Mouse (Mus musculus): ENCODE results near the gene Sema4f. TPM values are rescaled to one million over a fixed set of nuclear protein-coding genes. Genes with fewer than 3 reads are reported as not detected.
A peak's percentile ranks its signal among the peaks of the same experiment; 100 is the strongest.

The Sema4f gene
- 20.5 and 22.3 TPM in 2 replicates for polyA plus RNA-seq (2015; fragmentation: Nextera tagmentation; extraction: Ambion mirVana)

DNA sequence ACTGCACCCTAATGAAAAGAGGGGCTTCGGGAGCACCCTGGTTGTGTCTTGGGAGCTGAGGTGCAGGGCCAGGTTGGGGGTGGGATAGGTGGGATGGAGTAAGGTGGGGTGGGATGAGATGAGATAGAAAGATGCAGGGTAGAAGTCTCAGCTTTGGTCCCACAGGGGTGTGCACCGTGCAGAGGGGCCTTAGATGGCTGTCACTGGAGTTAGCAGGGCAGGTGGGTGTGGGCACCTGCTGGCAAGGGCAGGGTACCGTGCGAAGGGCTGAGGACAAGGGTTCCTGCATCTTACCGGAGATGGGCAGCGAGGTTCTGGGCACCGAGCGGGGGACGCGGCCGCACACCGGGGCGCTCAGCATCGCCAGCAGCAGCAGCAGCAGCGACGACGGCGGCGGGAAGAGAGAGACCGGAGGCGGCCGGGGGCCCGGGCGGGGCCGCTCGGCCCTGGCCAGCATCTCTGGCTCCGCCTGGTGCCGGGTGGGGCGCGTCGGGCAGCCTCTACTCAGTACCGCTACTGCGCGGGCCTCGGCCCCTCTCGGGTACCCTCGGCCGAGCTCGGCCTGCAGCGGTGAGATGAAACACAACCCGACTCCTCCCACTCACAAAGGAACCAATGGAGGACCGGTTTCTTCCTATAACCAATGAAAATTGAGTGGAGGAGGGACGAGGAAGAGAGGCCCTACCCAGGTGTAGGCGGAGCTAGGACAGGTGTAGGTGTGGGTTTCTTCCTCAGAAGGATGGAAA lies at the start of gene Sema4f:
TSS of gene Sema4f (minus strand) at position 603 of the 746 bp plus-strand sequence.
- H3K4me2 ChIP-seq = peak within 1 kb of the TSS; percentile 59
- H3K27me3 ChIP-seq = 0 out of 2 replicates have a peak, but pooled peaks cover 5% of the 10 kb centered on the region
- H3K9ac ChIP-seq = peak within 1 kb of the TSS; percentile 91
- peak within 1 kb of the TSS; percentile 67 for H3K4me3 ChIP-seq
- 3% methylated on average over 38 of the region's 44 CpGs for WGBS
- H3K27ac ChIP-seq (replicated peaks) = peak within 1 kb of the TSS; percentile 55; the same call in 1 of the 2 replicates
- 0 out of 2 replicates have a peak, but pooled peaks cover 12% of the 10 kb centered on the region for H3K36me3 ChIP-seq
- H3K4me1 ChIP-seq (replicated peaks) = peaks cover 9% of the 10 kb centered on the region; the same call in 1 of the 2 replicates
- peak; percentile 99 for ATAC-seq (ENCODE audit: low read depth)
- no peaks in the 10 kb centered on the region for H3K9me3 ChIP-seq

DNA sequence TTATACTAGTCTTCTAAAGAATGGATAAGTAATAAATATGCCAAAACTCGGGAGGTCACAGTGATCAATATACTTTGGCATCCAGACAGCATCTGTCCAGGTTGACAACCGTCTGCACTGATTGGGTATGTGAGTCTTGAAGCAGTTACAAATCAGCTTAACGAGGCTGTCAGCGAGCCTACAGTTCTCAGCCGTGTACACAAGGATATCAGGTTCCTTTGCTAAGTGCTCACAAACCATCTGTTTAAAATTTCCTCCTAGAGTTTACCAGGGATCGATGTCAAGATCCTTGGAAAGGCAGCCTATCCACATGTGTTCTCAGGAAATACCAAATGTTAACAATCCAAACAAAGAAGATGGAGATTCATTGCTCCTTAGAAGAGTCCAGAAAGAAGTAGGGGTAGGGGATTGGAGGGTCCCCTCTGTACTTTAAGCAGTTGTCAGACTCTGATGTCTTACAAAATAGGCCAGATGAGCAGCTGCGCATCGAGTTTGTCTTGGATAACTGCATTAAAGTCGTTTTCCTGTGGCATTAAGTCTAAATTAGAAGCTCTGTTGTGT lies 47.9 kb upstream of the Sema4f start:
- Histone ChIP-seq H3K4me2 (no peak overlapping the region), H3K9me3 (no peaks in the 10 kb centered on the region), H3K27me3 (no peaks in the 10 kb centered on the region), H3K36me3 (no peaks in the 10 kb centered on the region), H3K4me1 (replicated peaks) (no peaks in the 10 kb centered on the region), H3K4me3 (no peak overlapping the region), H3K9ac (no peak overlapping the region), H3K27ac (replicated peaks) (no peak overlapping the region)
- no peak for ATAC-seq (ENCODE audit: low read depth)
- 55% methylated on average over 9 of the region's 9 CpGs for whole genome bisulfite sequencing

DNA sequence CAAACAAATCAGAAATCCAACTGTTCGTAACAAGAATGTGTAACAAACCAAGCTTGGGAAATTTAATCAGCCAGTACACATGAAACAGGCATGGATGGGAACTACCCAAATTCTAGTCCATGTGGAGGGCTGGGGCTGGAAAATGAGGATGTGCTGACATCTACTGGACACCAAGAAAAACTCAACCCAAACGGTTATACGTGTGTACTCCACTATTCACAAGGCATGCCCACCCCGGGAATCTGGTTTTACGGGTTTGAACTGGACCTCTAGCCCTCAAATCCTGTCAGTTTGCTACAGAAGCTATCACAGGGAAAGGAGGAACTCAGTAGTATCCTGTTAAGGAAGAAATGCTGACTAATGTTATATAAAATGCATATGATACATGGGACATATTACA lies 31.5 kb upstream of the Sema4f start:
- Histone ChIP-seq H3K27me3 (peaks cover 6% of the 10 kb centered on the region), H3K4me1 (replicated peaks) (no peaks in the 10 kb centered on the region), H3K9ac (no peak overlapping the region), H3K36me3 (no peaks in the 10 kb centered on the region), H3K9me3 (no peaks in the 10 kb centered on the region), H3K27ac (replicated peaks) (no peak overlapping the region), H3K4me3 (no peak overlapping the region), H3K4me2 (no peak overlapping the region)
- peak; percentile 75 for ATAC-seq (ENCODE audit: low read depth)
- 13% methylated on average over 5 of the region's 5 CpGs for WGBS

DNA sequence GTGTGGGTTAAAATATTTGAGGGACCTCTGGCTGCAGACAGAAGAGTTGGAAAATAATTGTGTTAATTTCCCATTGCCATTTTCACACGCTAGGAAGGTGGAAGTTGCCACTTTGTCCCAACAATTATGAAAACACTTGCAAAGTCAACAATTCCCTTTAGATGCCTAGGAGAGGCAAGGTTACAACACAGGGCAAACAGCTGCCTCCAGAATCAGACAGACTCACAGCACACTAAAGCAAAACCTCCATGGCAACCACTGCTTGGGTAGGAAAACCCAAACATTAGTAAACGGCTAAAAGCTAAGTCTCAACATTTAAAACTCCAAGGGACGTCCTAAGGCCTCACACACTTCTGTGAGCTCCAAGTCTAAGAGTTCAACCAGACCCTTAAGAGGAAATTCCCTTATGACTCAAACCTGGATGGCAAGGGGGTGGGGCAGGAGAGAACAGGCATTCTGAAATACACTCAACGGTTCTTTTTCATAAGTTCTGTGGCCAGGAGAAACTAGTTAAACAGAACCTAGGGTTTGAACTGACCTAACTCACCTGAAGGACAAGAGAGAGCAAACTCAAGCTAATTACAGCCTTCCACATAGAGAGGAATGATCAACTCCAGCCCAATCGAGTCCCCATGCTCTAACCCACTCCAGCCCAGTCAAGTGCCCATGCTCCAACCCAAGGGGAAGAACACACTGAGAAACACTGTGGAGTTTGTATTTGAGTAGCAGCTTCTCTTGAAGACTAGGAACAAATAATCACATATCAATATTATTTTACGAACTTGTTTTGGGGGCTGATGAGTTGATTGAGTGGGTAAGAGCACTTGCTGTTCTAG lies 29.9 kb upstream of the Sema4f start:
- Histone ChIP-seq H3K9me3 (no peaks in the 10 kb centered on the region), H3K4me1 (replicated peaks) (no peaks in the 10 kb centered on the region), H3K27ac (replicated peaks) (no peak overlapping the region), H3K9ac (no peak overlapping the region), H3K4me2 (no peak overlapping the region), H3K4me3 (no peak overlapping the region), H3K27me3 (peaks cover 6% of the 10 kb centered on the region), H3K36me3 (no peaks in the 10 kb centered on the region)
- WGBS = 72% methylated on average over 6 of the region's 6 CpGs
- no peak for ATAC-seq (ENCODE audit: low read depth)

DNA sequence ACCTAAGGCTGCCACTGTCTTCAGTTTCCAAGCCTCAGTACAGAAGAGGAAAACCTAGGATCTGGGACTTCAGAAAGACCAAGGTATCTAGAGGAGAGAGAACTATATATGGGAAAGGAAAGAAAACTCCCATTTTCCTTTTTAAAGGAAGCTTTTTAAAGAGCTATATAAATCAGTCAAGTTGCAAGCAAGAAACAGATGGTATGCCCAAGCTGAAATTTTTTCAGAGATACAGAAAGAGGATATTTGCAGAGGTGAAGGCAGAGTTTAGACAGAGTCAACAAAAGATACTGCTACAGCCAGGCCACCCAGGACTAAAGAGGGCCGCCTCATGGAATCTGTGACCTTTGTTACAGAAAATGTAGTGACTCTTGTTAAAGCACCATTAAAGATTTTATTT lies 22.1 kb upstream of the Sema4f start:
- Histone ChIP-seq H3K27ac (replicated peaks) (no peak overlapping the region), H3K4me3 (no peak overlapping the region), H3K9me3 (no peaks in the 10 kb centered on the region), H3K4me2 (no peak overlapping the region), H3K9ac (no peak overlapping the region), H3K36me3 (no peaks in the 10 kb centered on the region), H3K27me3 (no peaks in the 10 kb centered on the region), H3K4me1 (replicated peaks) (no peaks in the 10 kb centered on the region)
- 85% methylated on average over 1 of the region's 1 CpGs for WGBS
- no peak for ATAC-seq (ENCODE audit: low read depth)

DNA sequence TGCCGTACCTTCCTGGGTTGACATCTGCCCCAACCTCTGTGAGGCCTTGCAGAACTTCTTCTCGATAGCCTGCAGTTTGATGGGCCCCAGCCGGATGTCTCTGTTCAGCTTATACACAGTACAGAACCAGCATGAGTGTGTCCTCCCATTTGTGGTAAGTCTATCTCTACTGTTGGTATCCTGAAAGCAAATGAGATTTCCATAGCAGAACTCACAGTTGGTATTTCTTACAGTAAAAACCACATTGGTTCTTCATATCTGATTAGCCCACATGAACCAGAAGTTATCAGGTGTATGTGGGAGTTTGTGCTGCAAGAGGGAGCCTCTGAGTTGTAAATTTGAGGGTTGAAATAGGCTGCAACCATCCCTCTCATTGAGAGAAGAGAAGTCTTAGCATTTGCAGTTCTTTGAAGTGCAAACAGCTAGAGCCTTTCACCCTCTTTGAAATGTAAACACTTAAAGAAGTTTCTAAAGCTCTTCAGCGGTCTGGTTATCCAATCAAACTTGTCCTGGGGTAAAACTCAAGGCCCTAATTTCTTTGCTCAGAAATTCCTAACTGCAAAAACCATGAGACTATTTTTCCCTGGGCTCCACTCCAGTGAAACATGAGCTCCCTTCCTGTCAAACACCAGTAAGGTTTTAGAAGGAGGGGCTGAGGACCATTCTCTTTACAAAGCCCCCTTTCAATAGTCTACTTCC lies 17.1 kb upstream of the Sema4f start:
- Histone ChIP-seq H3K27me3 (no peaks in the 10 kb centered on the region), H3K27ac (replicated peaks) (no peak overlapping the region), H3K9me3 (peaks cover 5% of the 10 kb centered on the region; the same call in 1 of the 2 replicates), H3K4me1 (replicated peaks) (no peaks in the 10 kb centered on the region), H3K4me3 (no peak overlapping the region), H3K9ac (no peak overlapping the region), H3K4me2 (no peak overlapping the region), H3K36me3 (no peaks in the 10 kb centered on the region)
- WGBS = 49% methylated on average over 4 of the region's 4 CpGs
- no peak for ATAC-seq (ENCODE audit: low read depth)

DNA sequence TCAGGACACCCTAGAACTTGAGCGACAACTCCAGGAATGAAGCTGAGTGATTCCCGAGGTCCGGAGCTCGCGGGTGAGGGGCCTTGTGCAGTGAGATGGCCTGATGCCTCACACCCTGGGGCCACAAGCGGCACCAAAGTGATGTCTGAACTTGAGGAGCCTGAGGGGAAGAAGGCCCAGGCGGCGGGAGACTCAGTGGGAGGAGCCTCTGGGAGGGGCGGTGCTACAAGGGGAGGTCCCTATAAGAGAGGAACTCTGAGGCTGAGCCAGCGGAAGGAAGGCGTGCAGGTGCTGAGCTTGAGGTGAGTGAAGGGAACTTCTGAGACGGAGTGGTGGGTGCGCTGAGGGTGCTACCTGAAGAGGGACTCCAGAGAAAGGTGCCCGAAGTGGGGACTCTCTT lies 7.1 kb upstream of the Sema4f start, which contains the start of gene M1ap:
TSS of gene M1ap (plus strand) at position 252 of the 400 bp plus-strand sequence.
- Histone ChIP-seq H3K36me3 (no peaks in the 10 kb centered on the region), H3K4me1 (replicated peaks) (no peaks in the 10 kb centered on the region), H3K9me3 (no peaks in the 10 kb centered on the region), H3K27me3 (no peaks in the 10 kb centered on the region), H3K9ac (no peak within 1 kb of the TSS), H3K4me3 (no peak within 1 kb of the TSS), H3K27ac (replicated peaks) (no peak within 1 kb of the TSS), H3K4me2 (no peak within 1 kb of the TSS)
- WGBS = 77% methylated on average over 14 of the region's 14 CpGs
- ATAC-seq (ENCODE audit: low read depth) = no peak

DNA sequence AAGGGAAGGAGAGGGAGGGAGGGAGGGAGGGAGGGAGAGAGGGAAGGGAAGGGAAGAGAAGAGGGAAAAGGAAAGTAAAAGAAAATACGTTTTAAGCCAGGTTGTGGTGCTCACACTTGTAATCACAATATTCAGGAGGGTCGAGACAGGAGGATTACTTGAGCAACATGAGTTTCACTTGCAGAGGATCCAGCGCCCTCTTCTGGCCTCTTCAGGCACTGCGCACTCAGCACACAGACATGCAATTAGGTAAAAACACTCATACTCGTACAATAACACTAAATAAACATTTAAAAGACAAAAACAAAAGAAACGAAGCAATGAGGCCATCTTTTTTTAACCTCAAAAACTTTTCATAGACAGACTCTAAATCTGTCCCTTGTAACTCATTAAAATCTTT lies 6.2 kb upstream of the Sema4f start:
- Histone ChIP-seq H3K4me3 (no peak overlapping the region), H3K27me3 (0 out of 2 replicates have a peak, but pooled peaks cover 2% of the 10 kb centered on the region), H3K36me3 (no peaks in the 10 kb centered on the region), H3K4me1 (replicated peaks) (no peaks in the 10 kb centered on the region), H3K4me2 (no peak overlapping the region), H3K9me3 (no peaks in the 10 kb centered on the region), H3K9ac (no peak overlapping the region), H3K27ac (replicated peaks) (no peak overlapping the region)
- 60% methylated on average over 6 of the region's 6 CpGs for WGBS
- ATAC-seq (ENCODE audit: low read depth) = no peak

DNA sequence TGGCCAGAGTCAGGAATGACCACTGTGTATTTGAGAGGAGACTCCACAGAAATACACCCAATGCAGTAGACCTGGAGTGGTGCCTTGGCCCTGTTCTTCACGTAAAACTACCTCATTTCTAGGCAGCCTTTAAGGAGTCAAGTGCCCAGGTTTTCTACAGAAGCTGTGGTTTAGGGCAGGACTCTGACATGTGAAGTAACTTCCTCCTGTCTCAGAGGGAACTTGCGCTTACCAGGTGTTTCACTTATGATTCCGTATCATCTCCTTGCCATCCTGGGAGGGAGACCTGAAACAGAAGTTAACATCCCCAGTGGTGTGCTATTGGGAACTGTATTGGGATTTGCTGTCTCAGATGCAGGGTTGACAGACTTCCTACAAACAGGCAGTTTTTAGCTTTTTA lies 1.2 kb upstream of the Sema4f start:
- Histone ChIP-seq H3K9me3 (no peaks in the 10 kb centered on the region), H3K36me3 (0 out of 2 replicates have a peak, but pooled peaks cover under 1% of the 10 kb centered on the region), H3K27ac (replicated peaks) (no peak overlapping the region), H3K4me2 (no peak overlapping the region), H3K4me1 (replicated peaks) (peaks cover 9% of the 10 kb centered on the region; the same call in 1 of the 2 replicates), H3K9ac (no peak overlapping the region), H3K4me3 (no peak overlapping the region), H3K27me3 (0 out of 2 replicates have a peak, but pooled peaks cover 5% of the 10 kb centered on the region)
- no peak for ATAC-seq (ENCODE audit: low read depth)
- WGBS = 75% methylated on average over 3 of the region's 3 CpGs

DNA sequence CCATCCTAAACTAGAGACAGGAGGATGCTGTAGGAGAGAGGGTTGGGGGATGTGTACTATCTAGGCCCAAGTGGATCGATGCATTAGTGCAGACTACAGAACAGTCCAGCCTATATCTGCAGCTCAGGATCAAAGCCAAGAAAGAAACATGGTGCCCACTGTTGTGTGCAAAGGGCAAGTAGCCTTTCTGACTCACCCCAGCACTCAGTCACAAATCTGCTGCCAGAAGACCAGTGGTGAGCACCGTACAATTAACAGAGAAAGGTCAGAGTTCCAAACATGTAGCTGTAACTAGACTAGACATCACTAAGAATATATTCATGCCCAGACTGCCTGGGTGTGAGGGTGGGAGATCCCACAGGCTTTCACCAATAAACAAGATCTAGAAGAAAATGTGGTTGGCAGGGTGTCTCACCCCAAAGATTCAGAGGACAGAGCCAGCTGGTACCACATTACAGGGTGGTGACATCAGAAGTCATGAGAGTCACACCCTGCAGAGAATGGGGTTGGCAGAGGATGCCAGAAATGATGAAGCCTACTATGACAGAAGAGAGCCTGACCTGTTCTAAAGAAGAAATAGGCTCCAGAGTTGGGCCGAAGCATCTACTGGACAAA lies 4.8 kb downstream of the Sema4f start:
- no peak for ATAC-seq (ENCODE audit: low read depth)
- H3K4me1 ChIP-seq (replicated peaks) = peaks cover 9% of the 10 kb centered on the region; the same call in 1 of the 2 replicates
- peaks cover 49% of the 10 kb centered on the region for H3K36me3 ChIP-seq
- no peak overlapping the region for H3K4me2 ChIP-seq
- WGBS = 88% methylated on average over 3 of the region's 3 CpGs
- no peak overlapping the region for H3K27ac ChIP-seq (replicated peaks)
- H3K27me3 ChIP-seq = no peaks in the 10 kb centered on the region
- H3K4me3 ChIP-seq = no peak overlapping the region
- no peak overlapping the region for H3K9ac ChIP-seq
- no peaks in the 10 kb centered on the region for H3K9me3 ChIP-seq

DNA sequence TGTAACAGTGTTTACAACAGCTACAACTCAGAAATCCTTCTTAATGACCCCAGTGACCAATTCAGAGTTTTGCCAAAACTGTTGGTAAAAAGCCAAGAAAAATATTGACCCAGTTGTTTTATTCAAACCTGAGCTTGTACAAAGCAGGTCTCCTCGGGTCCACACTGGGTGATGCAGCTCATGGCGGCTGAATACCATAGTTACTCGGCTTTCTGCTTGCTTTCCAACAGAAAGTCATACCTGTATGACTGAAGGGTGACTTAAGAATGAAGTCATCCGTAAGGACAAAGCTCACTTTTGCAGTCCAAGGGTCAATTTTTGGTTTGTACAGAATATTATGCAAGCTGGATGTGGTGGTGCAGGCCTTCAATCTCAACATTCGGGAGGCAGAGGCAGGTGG lies 12.0 kb downstream of the Sema4f start:
- H3K4me2 ChIP-seq = no peak overlapping the region
- WGBS = 81% methylated on average over 5 of the region's 5 CpGs
- no peak overlapping the region for H3K9ac ChIP-seq
- H3K9me3 ChIP-seq = 0 out of 2 replicates have a peak, but pooled peaks cover 3% of the 10 kb centered on the region
- no peak overlapping the region for H3K27ac ChIP-seq (replicated peaks)
- H3K4me3 ChIP-seq = no peak overlapping the region
- H3K27me3 ChIP-seq = no peaks in the 10 kb centered on the region
- H3K4me1 ChIP-seq (replicated peaks) = no peaks in the 10 kb centered on the region
- peaks cover 51% of the 10 kb centered on the region for H3K36me3 ChIP-seq
- no peak for ATAC-seq (ENCODE audit: low read depth)

All from neural tube, embryonic 13.5 days (tissue).